Comparison of ENCODE assay signal across 13 mouse cellular contexts in genomic region chr10:11080725-11081610, GRCm38 (mm10). TPM values are rescaled to one million over a fixed set of nuclear protein-coding genes. Genes with fewer than 3 reads are reported as not detected.
DNase-seq lines count a peak whose midpoint lies in the region; ATAC-seq lines count a peak whose summit lies in the region.
"Had no signal": no experiment of that assay in that cellular context is flagged by ENCODE, and none has a peak within 500 bp of the region (broad histone marks: within the 10 kb centered on the region; RNA-seq: fewer than 3 reads in every experiment).

No protein-coding gene starts in this region.

- H3K4me1 ChIP-seq in embryonic facial prominence, embryonic 10.5 days: no peaks in the 10 kb centered on the region
- H3K4me1 ChIP-seq in hindbrain, embryonic 14.5 days (replicated peaks; ENCODE audit: control insufficient read depth, insufficient read depth, low read length): 0 out of 2 replicates have a peak, but pooled peaks cover 10% of the 10 kb centered on the region
- peaks cover 25% of the 10 kb centered on the region for H3K4me1 ChIP-seq in neural tube, embryonic 15.5 days

- peak; percentile 6 for DNase-seq in left cerebral cortex, postnatal 4 days
- DNase-seq in left cerebral cortex, adult 9 months (ENCODE audit: low spot score in 2 of 2): no peak
- no peak for DNase-seq in embryonic facial prominence, embryonic 10.5 days (ENCODE audit: low spot score)
- DNase-seq in hindbrain, embryonic 14.5 days (ENCODE audit: low spot score): no peak
- no peak for DNase-seq in kidney, adult 18-20 months
- DNase-seq in yolk sac, embryonic 10.5 days (ENCODE audit: low spot score): no peak
- DNase-seq: layer of hippocampus, adult 9-11 months; lung, postnatal 4 days had no signal

- intact Hi-C loops in left cerebral cortex, postnatal 4 days (cut with DNase I): loop anchor here (5.0 kb wide), 1 partner anchor 669 kb away; no protein-coding TSS in a partner anchor

- H3K4me2 ChIP-seq in hindbrain, embryonic 14.5 days (replicated peaks): peak overlapping the region; percentile 57
- H3K4me2 ChIP-seq in neural tube, embryonic 15.5 days: peak overlapping the region; percentile 82

- WGBS in embryonic facial prominence, embryonic 10.5 days: 9% methylated on average over 25 of the region's 25 CpGs
- 7% methylated on average over 25 of the region's 25 CpGs for WGBS in hindbrain, embryonic 14.5 days
- WGBS in neural tube, embryonic 15.5 days: 8% methylated on average over 25 of the region's 25 CpGs

- H3K9me3 ChIP-seq in embryonic facial prominence, embryonic 10.5 days: no peaks in the 10 kb centered on the region
- H3K9me3 ChIP-seq in hindbrain, embryonic 14.5 days (ENCODE audit: control insufficient read depth, low read length): no peaks in the 10 kb centered on the region
- H3K9me3 ChIP-seq in neural tube, embryonic 15.5 days (replicated peaks): no peaks in the 10 kb centered on the region

- H3K27me3 ChIP-seq in embryonic facial prominence, embryonic 10.5 days (replicated peaks; ENCODE audit: low read depth, poor library complexity, severe bottlenecking): peaks cover 44% of the 10 kb centered on the region
- H3K27me3 ChIP-seq in hindbrain, embryonic 14.5 days (ENCODE audit: control insufficient read depth, insufficient read depth, low read length): peaks cover 29% of the 10 kb centered on the region
- peaks cover 25% of the 10 kb centered on the region for H3K27me3 ChIP-seq in neural tube, embryonic 15.5 days (replicated peaks)

- H3K4me3 ChIP-seq in embryonic facial prominence, embryonic 10.5 days: peak overlapping the region; percentile 30
- H3K4me3 ChIP-seq in hindbrain, embryonic 14.5 days (replicated peaks; ENCODE audit: low read length): peak overlapping the region; percentile 36
- H3K4me3 ChIP-seq in neural tube, embryonic 15.5 days (replicated peaks): peak overlapping the region; percentile 51

- H3K9ac ChIP-seq in hindbrain, embryonic 14.5 days: peak overlapping the region; percentile 45
- peak overlapping the region; percentile 55 for H3K9ac ChIP-seq in neural tube, embryonic 15.5 days (replicated peaks)

- H3K36me3 ChIP-seq in embryonic facial prominence, embryonic 10.5 days (replicated peaks): no peaks in the 10 kb centered on the region
- H3K36me3 ChIP-seq in hindbrain, embryonic 14.5 days (replicated peaks; ENCODE audit: control insufficient read depth, insufficient read depth): no peaks in the 10 kb centered on the region
- H3K36me3 ChIP-seq in neural tube, embryonic 15.5 days: no peaks in the 10 kb centered on the region

- no peak for ATAC-seq in hindbrain, embryonic 14.5 days (ENCODE audit: low FRiP score)
- peak; percentile 49 for ATAC-seq in neural tube, embryonic 15.5 days (ENCODE audit: low FRiP score)
- no peak for ATAC-seq in inflammation-experienced regulatory T-cells, adult 6 months
- ATAC-seq: activated CD4-positive, CD25-positive, alpha-beta regulatory T cell, adult 4 months had no signal

- no peak overlapping the region for H3K27ac ChIP-seq in embryonic facial prominence, embryonic 10.5 days (replicated peaks)
- H3K27ac ChIP-seq in hindbrain, embryonic 14.5 days: no peak overlapping the region
- H3K27ac ChIP-seq in neural tube, embryonic 15.5 days (replicated peaks): no peak overlapping the region

RNA-seq across cellular contexts. Expression of gene Grm1, which starts 1.2 kb away (rescaled TPM):
- 10 to 100 TPM; 22.6 to 25.4 TPM for total RNA-seq in left cerebral cortex, postnatal 4 days (2021)
- not detected in 2 replicates for polyA plus RNA-seq in embryonic facial prominence, embryonic 10.5 days (2016; fragmentation: Nextera tagmentation; extraction: Ambion mirVana)
- 5.1 and 6.1 TPM in 2 replicates for polyA plus RNA-seq in hindbrain, embryonic 14.5 days (2014; fragmentation: Nextera tagmentation; extraction: Ambion mirVana)
- polyA plus RNA-seq in neural tube, embryonic 15.5 days (2015; fragmentation: Nextera tagmentation; extraction: Ambion mirVana): 6.4 and 7.3 TPM in 2 replicates
- polyA plus RNA-seq in inflammation-experienced regulatory T-cells, adult 6 months (2017; shearing (Covaris generic)): not detected
- total RNA-seq: liver, adult 2 months had no signal
- polyA plus RNA-seq: activated CD4-positive, CD25-positive, alpha-beta regulatory T cell, adult 4 months; intestine, embryonic 14.5 days; liver, adult 2 months had no signal
